Mouse (Mus musculus) forebrain, embryonic 13.5 days (tissue): Measurements from ENCODE around the gene Mtcl1. TPM values are rescaled to one million over a fixed set of nuclear protein-coding genes. Genes with fewer than 3 reads are reported as not detected.

Source experiments
- ATAC-seq: fragments of 200-750 bp; cut with Nextera tagmentation; 2 replicates; pipeline ENCODE4 v1.8.0; 2017
- H3K27ac ChIP-seq: fragments of 300-500 bp; sonication (generic); 2 replicates; pipeline ENCODE4 v1.5.1; 2015; ENCODE audit warnings: inconsistent platforms, mild to moderate bottlenecking, moderate library complexity
- H3K27me3 ChIP-seq: fragments of 300-500 bp; sonication (generic); 2 replicates; pipeline ENCODE4 v1.6.1; 2015; ENCODE audit warnings: mild to moderate bottlenecking, inconsistent platforms
- H3K36me3 ChIP-seq: fragments of 300-500 bp; sonication (generic); 2 replicates; pipeline ENCODE4 v1.6.1; 2015; ENCODE audit warnings: mild to moderate bottlenecking, inconsistent platforms; ENCODE audit not compliant: poor library complexity, severe bottlenecking
- H3K4me1 ChIP-seq: fragments of 300-500 bp; sonication (generic); 2 replicates; pipeline ENCODE4 v1.6.1; 2015; ENCODE audit warnings: inconsistent platforms
- H3K4me2 ChIP-seq: fragments of 300-500 bp; sonication (generic); 2 replicates; pipeline ENCODE4 v1.6.1; 2015; ENCODE audit warnings: inconsistent platforms, mild to moderate bottlenecking, moderate library complexity
- H3K4me3 ChIP-seq: fragments of 300-500 bp; sonication (generic); 2 replicates; pipeline ENCODE4 v1.5.1; 2015; ENCODE audit warnings: mild to moderate bottlenecking, inconsistent platforms
- H3K9ac ChIP-seq: fragments of 300-500 bp; sonication (generic); 2 replicates; pipeline ENCODE4 v1.6.1; 2015; ENCODE audit warnings: mild to moderate bottlenecking, inconsistent platforms
- H3K9me3 ChIP-seq: fragments of 300-500 bp; sonication (generic); replicated peaks from 2 replicates; pipeline ENCODE4 v1.6.1; 2016; ENCODE audit warnings: inconsistent platforms
- WGBS: fragments of 180-500 bp; shearing (Covaris S2); methylation state at CpG from one replicate; pipeline ENCODE4 v1.1.7; 2015; 5-methylcytosine and 5-hydroxymethylcytosine counted together
- polyA plus RNA-seq: library from polyadenylated mRNA; unstranded; fragments of >200 nt; fragmentation: Nextera tagmentation; extraction: Ambion mirVana; gene quantifications from 2 replicates; pipeline ENCODE4 v1.2.1, GENCODE M21; 2015

The Mtcl1 gene
- polyA plus RNA-seq, result 33.0 and 33.9 TPM in 2 replicates

GRCm38 (mm10) chr17:66449460-66450341 is at the start of gene Mtcl1:
Mtcl1 (minus strand) TSS chr17:66449750.
- WGBS, result under 1% methylated on average over 63 of the region's 76 CpGs
- H3K27me3 ChIP-seq, result peaks cover 15% of the 10 kb centered on the region
- no peaks in the 10 kb centered on the region for H3K36me3 ChIP-seq
- peak within 1 kb of the TSS; percentile 94 for H3K27ac ChIP-seq
- peak within 1 kb of the TSS; percentile 88 for H3K4me3 ChIP-seq
- H3K4me2 ChIP-seq, result peak within 1 kb of the TSS; percentile 79
- H3K9me3 ChIP-seq, result no peaks in the 10 kb centered on the region
- peak within 1 kb of the TSS; percentile 97 for H3K9ac ChIP-seq
- H3K4me1 ChIP-seq, result peaks cover 48% of the 10 kb centered on the region
- peak; percentile 87 for ATAC-seq

DNA sequence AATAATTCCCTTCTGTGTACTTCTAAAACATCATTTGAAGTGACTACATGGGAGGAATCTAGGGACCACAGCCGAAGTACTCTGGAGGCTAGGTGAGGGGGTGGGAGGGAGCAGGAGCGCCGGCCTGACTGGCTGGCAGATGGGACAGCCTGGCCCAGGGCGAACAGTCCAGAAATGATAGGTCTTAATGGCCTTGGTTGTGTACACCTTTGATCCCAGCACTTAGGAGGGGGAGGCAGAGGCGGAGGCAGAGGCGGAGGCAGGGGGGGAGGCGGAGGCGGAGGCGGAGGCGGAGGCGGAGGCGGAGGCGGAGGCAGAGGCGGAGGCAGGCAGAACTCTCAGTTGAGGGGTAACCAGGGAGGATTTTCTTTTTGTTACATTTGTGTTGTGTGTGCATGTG is 49.0 kb upstream of the Mtcl1 start:
- Histone ChIP-seq H3K4me1 (no peaks in the 10 kb centered on the region), H3K4me2 (no peak overlapping the region), H3K27ac (no peak overlapping the region), H3K27me3 (no peaks in the 10 kb centered on the region), H3K36me3 (peaks cover 75% of the 10 kb centered on the region), H3K9me3 (no peaks in the 10 kb centered on the region), H3K4me3 (no peak overlapping the region), H3K9ac (no peak overlapping the region)
- no peak for ATAC-seq
- 94% methylated on average over 14 of the region's 14 CpGs for WGBS

GRCm38 (mm10) chr17:66496589-66496988 is 47.0 kb upstream of the Mtcl1 start:
- no peak overlapping the region for H3K4me3 ChIP-seq
- 96% methylated on average over 9 of the region's 9 CpGs for WGBS
- H3K9ac ChIP-seq, result no peak overlapping the region
- ATAC-seq, result no peak
- no peaks in the 10 kb centered on the region for H3K4me1 ChIP-seq
- H3K27me3 ChIP-seq, result no peaks in the 10 kb centered on the region
- no peak overlapping the region for H3K4me2 ChIP-seq
- H3K36me3 ChIP-seq, result peaks cover 77% of the 10 kb centered on the region
- H3K27ac ChIP-seq, result no peak overlapping the region
- no peaks in the 10 kb centered on the region for H3K9me3 ChIP-seq

DNA sequence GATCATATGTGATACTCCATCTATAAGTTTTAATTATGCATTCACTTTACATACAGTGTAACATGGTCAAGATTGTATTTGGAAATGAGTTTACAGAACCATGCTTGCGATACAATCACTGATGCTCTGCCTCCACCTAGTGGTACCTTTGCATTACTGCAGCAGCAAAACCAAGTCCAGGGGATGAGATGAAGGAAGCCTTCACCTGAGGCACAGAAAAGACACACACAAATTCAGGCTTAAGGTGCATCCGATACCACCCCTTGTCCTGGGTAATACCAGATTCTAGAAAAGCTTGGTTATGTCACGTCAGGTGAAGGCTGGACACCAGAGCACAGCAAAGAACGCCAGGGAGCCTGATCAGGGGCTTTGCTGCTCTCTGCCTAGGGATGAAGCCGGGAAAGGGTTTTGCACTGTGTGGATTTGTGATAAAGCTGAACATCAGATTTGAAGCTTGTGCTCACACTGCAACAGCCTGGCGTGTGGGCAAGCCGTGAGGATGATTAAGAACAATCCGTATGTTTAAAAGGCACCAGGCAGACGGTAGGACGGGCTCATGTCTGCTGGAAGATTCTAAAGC is 40.6 kb upstream of the Mtcl1 start:
- 43% methylated on average over 10 of the region's 10 CpGs for WGBS
- Histone ChIP-seq H3K9ac (0 out of 2 replicates have a peak overlapping the region, but pooled peaks have one; percentile 6), H3K4me2 (no peak overlapping the region), H3K9me3 (no peaks in the 10 kb centered on the region), H3K27ac (no peak overlapping the region), H3K4me1 (no peaks in the 10 kb centered on the region), H3K4me3 (no peak overlapping the region), H3K27me3 (no peaks in the 10 kb centered on the region), H3K36me3 (peaks cover 20% of the 10 kb centered on the region)
- peak; percentile 63 for ATAC-seq

DNA sequence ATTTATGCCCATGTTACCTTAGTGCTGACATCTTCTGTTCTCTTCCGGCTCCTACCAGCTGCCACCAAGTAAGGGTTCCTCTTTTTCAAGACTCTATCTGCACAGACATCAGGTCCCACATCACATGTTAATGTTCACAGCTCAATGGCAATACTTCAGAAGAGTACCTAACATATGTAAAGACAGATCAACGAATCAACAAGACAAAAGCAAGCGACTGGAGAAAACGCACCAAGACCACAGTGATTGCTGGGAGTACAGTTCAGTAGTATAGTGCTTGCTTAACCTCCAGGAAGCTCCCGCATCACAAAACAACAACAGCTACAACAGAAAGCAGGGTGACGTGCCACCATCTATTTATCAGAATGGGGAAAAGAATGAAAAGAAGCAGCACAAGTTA is 37.0 kb upstream of the Mtcl1 start:
- Histone ChIP-seq H3K4me2 (no peak overlapping the region), H3K4me1 (no peaks in the 10 kb centered on the region), H3K36me3 (no peaks in the 10 kb centered on the region), H3K27ac (no peak overlapping the region), H3K27me3 (no peaks in the 10 kb centered on the region), H3K4me3 (no peak overlapping the region), H3K9me3 (no peaks in the 10 kb centered on the region), H3K9ac (no peak overlapping the region)
- no peak for ATAC-seq
- WGBS, result 88% methylated on average over 6 of the region's 6 CpGs

- H3K27me3 ChIP-seq, result no peaks in the 10 kb centered on the region
- 0 out of 2 replicates have a peak, but pooled peaks have one; percentile 14 for ATAC-seq
- H3K4me3 ChIP-seq, result no peak overlapping the region
- H3K9me3 ChIP-seq, result no peaks in the 10 kb centered on the region
- H3K4me1 ChIP-seq, result peaks cover 6% of the 10 kb centered on the region
- no peak overlapping the region for H3K9ac ChIP-seq
- WGBS, result 6% methylated on average over 11 of the region's 11 CpGs
- H3K4me2 ChIP-seq, result no peak overlapping the region
- no peaks in the 10 kb centered on the region for H3K36me3 ChIP-seq
- H3K27ac ChIP-seq, result no peak overlapping the region
Measured at GRCm38 (mm10) chr17:66485742-66486141, 36.2 kb upstream of the Mtcl1 start.

DNA sequence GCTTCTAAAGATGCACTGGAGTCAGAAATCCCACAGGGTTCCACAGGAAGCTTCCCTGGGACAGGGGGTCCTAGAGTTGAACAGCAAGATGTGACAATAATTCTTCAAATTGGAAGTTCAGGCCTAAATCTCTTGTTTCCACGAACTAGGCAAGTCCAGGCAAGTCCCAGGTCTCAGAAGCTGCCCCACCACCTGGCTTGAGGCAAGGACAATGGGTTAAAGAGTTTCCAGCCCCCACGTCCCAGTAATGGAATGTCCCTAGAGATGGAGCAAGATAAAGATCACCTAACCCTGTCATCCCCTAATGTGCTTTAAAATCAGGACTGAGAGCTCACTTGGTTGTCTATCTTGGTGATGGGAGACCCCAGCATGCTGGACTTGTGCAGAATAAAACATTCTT is 35.4 kb upstream of the Mtcl1 start:
- 47% methylated on average over 2 of the region's 2 CpGs for WGBS
- H3K27me3 ChIP-seq, result no peaks in the 10 kb centered on the region
- peaks cover 14% of the 10 kb centered on the region for H3K4me1 ChIP-seq
- H3K4me3 ChIP-seq, result no peak overlapping the region
- no peaks in the 10 kb centered on the region for H3K9me3 ChIP-seq
- H3K36me3 ChIP-seq, result no peaks in the 10 kb centered on the region
- no peak overlapping the region for H3K4me2 ChIP-seq
- no peak for ATAC-seq
- H3K27ac ChIP-seq, result no peak overlapping the region
- H3K9ac ChIP-seq, result no peak overlapping the region

- Histone ChIP-seq H3K9me3 (no peaks in the 10 kb centered on the region), H3K36me3 (no peaks in the 10 kb centered on the region), H3K4me1 (peaks cover 25% of the 10 kb centered on the region), H3K4me3 (no peak overlapping the region), H3K4me2 (no peak overlapping the region), H3K27me3 (no peaks in the 10 kb centered on the region), H3K9ac (no peak overlapping the region), H3K27ac (no peak overlapping the region)
- no peak for ATAC-seq
- WGBS, result 80% methylated on average over 9 of the region's 9 CpGs
Measured at GRCm38 (mm10) chr17:66483651-66484454, 34.3 kb upstream of the Mtcl1 start.

- H3K9ac ChIP-seq, result no peak overlapping the region
- peaks cover 31% of the 10 kb centered on the region for H3K4me1 ChIP-seq
- no peaks in the 10 kb centered on the region for H3K36me3 ChIP-seq
- H3K4me2 ChIP-seq, result no peak overlapping the region
- H3K27ac ChIP-seq, result 0 out of 2 replicates have a peak overlapping the region, but pooled peaks have one; percentile 92
- H3K9me3 ChIP-seq, result no peaks in the 10 kb centered on the region
- WGBS, result 76% methylated on average over 5 of the region's 5 CpGs
- H3K27me3 ChIP-seq, result no peaks in the 10 kb centered on the region
- H3K4me3 ChIP-seq, result no peak overlapping the region
- no peak for ATAC-seq
Measured at GRCm38 (mm10) chr17:66481295-66481694, 31.7 kb upstream of the Mtcl1 start.

GRCm38 (mm10) chr17:66480491-66481278 is 31.1 kb upstream of the Mtcl1 start:
- no peaks in the 10 kb centered on the region for H3K9me3 ChIP-seq
- peak overlapping the region; percentile 54 for H3K4me2 ChIP-seq
- H3K4me3 ChIP-seq, result no peak overlapping the region
- no peaks in the 10 kb centered on the region for H3K36me3 ChIP-seq
- H3K9ac ChIP-seq, result 0 out of 2 replicates have a peak overlapping the region, but pooled peaks have one; percentile 61
- H3K27me3 ChIP-seq, result no peaks in the 10 kb centered on the region
- 13% methylated on average over 17 of the region's 17 CpGs for WGBS
- peak; percentile 8; the same call in 1 of the 2 replicates for ATAC-seq
- H3K27ac ChIP-seq, result peak overlapping the region; percentile 92
- H3K4me1 ChIP-seq, result peaks cover 31% of the 10 kb centered on the region

GRCm38 (mm10) chr17:66479813-66480490 is 30.4 kb upstream of the Mtcl1 start:
- peak; percentile 93 for ATAC-seq

More at GRCm38 (mm10) chr17:66479813-66480490, 30.4 kb upstream of the Mtcl1 start:
- Histone ChIP-seq H3K9ac (peak overlapping the region; percentile 61; the same call in 1 of the 2 replicates), H3K4me3 (peak overlapping the region; percentile 23; the same call in 1 of the 2 replicates), H3K9me3 (no peaks in the 10 kb centered on the region), H3K27me3 (no peaks in the 10 kb centered on the region), H3K27ac (peak overlapping the region; percentile 92), H3K4me2 (peak overlapping the region; percentile 54), H3K4me1 (peaks cover 31% of the 10 kb centered on the region), H3K36me3 (no peaks in the 10 kb centered on the region)
- 3% methylated on average over 21 of the region's 21 CpGs for WGBS
